Mouse (Mus musculus) small intestine, adult 2 months (tissue): ENCODE data around the gene Thsd7a. TPM values are rescaled to one million over a fixed set of nuclear protein-coding genes. Genes with fewer than 3 reads are reported as not detected.

Source experiments
- H3K27ac ChIP-seq: fragments of 200-500 bp; 2 replicates; pipeline ENCODE4 v1.5.1; 2012; ENCODE audit warnings: low read depth, low read length, control low read depth, inconsistent platforms; ENCODE audit not compliant: insufficient read depth
- H3K27me3 ChIP-seq: fragments of 200-500 bp; 2 replicates; pipeline ENCODE4 v1.6.1; 2012; ENCODE audit warnings: mild to moderate bottlenecking, moderate library complexity, low read length, inconsistent platforms; ENCODE audit not compliant: control insufficient read depth, insufficient read depth
- H3K36me3 ChIP-seq: fragments of 200-500 bp; 2 replicates; pipeline ENCODE4 v1.6.1; 2012; ENCODE audit warnings: mild to moderate bottlenecking, low read length, control low read depth, inconsistent platforms; ENCODE audit not compliant: control insufficient read depth, insufficient read depth
- H3K4me1 ChIP-seq: fragments of 200-500 bp; 2 replicates; pipeline ENCODE4 v1.6.1; 2012; ENCODE audit warnings: low read length, inconsistent platforms, mixed read lengths; ENCODE audit not compliant: control insufficient read depth, insufficient read depth, insufficient read length
- H3K4me3 ChIP-seq: fragments of 200-500 bp; 2 replicates; pipeline ENCODE4 v1.5.1; 2012; ENCODE audit warnings: low read depth, mild to moderate bottlenecking, control low read depth, inconsistent platforms, low read length, moderate library complexity
- CTCF ChIP-seq: fragments of 200-500 bp; IDR thresholded peaks from 2 replicates; pipeline ENCODE4 v1.5.1; 2012; ENCODE audit warnings: low read depth, mild to moderate bottlenecking, control low read depth, inconsistent platforms, low read length, moderate library complexity, mixed read lengths; ENCODE audit not compliant: insufficient replicate concordance, insufficient read length; ENCODE audit errors: extremely low read depth
- POLR2A ChIP-seq: fragments of 200-500 bp; IDR thresholded peaks from 2 replicates; pipeline ENCODE4 v1.6.1; 2012; ENCODE audit warnings: low read depth, mild to moderate bottlenecking, control low read depth, inconsistent platforms, low read length, moderate library complexity
- WGBS: fragments of 180-500 bp; shearing (Covaris S2); methylation state at CpG from one replicate; pipeline ENCODE4 v1.1.7; 2018; 5-methylcytosine and 5-hydroxymethylcytosine counted together
- polyA plus RNA-seq: library from polyadenylated mRNA; depleted of rRNA; stranded (reverse); fragments of >200 nt; gene quantifications from 2 replicates; pipeline ENCODE4 v1.2.3, GENCODE M21; 2012

The Thsd7a gene
- polyA plus RNA-seq, 1 experiment, result 1.8 TPM

DNA sequence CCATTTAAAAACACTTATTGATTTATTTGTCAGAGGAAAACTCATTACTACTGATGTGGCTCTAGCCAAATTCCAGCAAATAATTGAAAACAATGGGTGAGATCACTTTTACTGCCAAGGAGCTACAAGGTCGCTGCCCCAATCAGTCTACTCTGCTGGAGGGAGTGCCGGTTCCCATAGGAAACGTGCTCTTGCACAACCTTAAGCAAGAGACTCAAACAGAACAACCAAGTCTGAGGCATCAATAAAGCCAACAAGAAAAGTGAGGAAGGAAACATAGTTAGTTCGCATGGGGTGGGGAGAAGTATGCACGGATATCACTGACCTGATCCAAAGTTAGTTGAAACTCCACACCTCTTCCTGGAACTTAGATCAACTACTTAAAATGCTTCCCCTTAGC, 205.1 kb downstream of the Thsd7a start:
- Histone ChIP-seq H3K4me1 (no peaks in the 10 kb centered on the region), H3K36me3 (no peaks in the 10 kb centered on the region), H3K27me3 (no peaks in the 10 kb centered on the region), H3K4me3 (no peak overlapping the region), H3K27ac (no peak overlapping the region)
- no peak for TF ChIP-seq CTCF
- no peak for TF ChIP-seq POLR2A
- 27% methylated on average over 5 of the region's 5 CpGs for WGBS

DNA sequence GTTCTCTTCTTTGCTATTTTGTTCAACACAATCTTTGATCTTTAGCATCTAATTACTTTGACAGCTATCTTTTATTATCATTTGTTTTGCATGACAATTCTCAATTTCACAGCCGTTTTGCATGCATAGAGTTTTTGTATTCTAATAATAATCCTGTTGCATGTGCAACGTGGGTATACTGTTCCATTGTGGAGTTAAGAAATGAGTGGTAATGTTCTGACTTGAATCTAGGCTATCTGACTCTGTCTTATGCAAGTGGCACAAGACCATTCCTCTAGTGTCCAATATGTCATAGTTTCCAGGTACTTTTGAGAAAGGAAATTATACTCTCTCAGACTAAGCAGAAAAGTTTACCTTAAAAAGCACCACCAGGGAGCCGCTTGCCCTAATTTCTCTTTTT, 206.7 kb downstream of the Thsd7a start:
- Histone ChIP-seq H3K27me3 (no peaks in the 10 kb centered on the region), H3K27ac (no peak overlapping the region), H3K4me3 (no peak overlapping the region), H3K36me3 (no peaks in the 10 kb centered on the region), H3K4me1 (no peaks in the 10 kb centered on the region)
- no peak for TF ChIP-seq POLR2A
- TF ChIP-seq CTCF, result no peak
- 68% methylated on average over 3 of the region's 3 CpGs for WGBS

DNA sequence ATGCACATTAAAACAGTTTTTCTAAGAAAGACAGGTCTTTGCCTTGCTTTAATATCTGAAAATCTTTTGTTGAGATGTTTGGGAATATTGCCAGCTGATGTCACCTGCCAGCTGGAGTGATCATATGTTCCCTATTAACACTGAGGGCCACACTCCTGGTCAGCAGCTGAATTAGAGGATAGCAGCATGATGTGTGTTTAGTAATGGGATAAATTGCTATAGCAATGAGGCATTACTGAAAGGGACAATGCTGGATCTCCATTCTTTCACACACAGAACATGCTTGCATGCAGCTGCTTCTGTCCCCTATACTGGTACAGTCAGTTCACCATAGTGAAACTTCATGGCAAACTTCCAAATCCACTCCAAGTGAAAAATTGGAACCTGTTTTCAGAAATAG, 230.1 kb downstream of the Thsd7a start:
- no peak overlapping the region for H3K27ac ChIP-seq
- H3K4me3 ChIP-seq, result no peak overlapping the region
- H3K27me3 ChIP-seq, result no peaks in the 10 kb centered on the region
- TF ChIP-seq POLR2A, result no peak
- TF ChIP-seq CTCF, result no peak
- H3K4me1 ChIP-seq, result no peaks in the 10 kb centered on the region
- H3K36me3 ChIP-seq, result no peaks in the 10 kb centered on the region

- no peaks in the 10 kb centered on the region for H3K27me3 ChIP-seq
- 89% methylated on average over 9 of the region's 9 CpGs for WGBS
- no peaks in the 10 kb centered on the region for H3K36me3 ChIP-seq
- TF ChIP-seq CTCF (no peak), POLR2A (no peak)
- no peaks in the 10 kb centered on the region for H3K4me1 ChIP-seq
- H3K4me3 ChIP-seq, result no peak overlapping the region
- H3K27ac ChIP-seq, result no peak overlapping the region
Measured at GRCm38 (mm10) chr6:12518283-12518903, 230.8 kb downstream of the Thsd7a start.

- no peak for TF ChIP-seq CTCF
- no peak for TF ChIP-seq POLR2A
Measured at GRCm38 (mm10) chr6:12517726-12518125, 231.5 kb downstream of the Thsd7a start.

DNA sequence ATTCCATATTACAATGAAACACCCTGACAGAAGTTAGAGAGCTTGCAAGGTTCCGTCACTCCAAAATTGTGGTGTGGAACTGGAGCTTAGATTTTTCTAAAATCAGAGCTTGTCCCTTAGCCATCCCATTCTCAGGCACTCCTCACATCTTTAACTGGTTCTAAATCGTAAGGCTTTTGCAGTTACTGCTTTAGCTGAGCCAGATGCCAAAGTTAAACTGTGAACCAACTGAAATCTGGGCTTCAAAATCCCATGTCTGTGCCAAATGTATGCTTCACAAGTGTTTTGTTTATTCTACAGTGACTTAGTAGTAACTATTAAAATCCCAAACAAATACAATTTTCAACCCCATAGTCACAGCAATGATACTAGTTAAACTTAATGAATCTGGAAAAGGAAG, 242.3 kb downstream of the Thsd7a start:
- Histone ChIP-seq H3K36me3 (no peaks in the 10 kb centered on the region), H3K4me1 (no peaks in the 10 kb centered on the region), H3K4me3 (no peak overlapping the region), H3K27me3 (no peaks in the 10 kb centered on the region), H3K27ac (no peak overlapping the region)
- TF ChIP-seq POLR2A, result no peak
- TF ChIP-seq CTCF, result no peak
- WGBS, result 73% methylated on average over 2 of the region's 2 CpGs

More at GRCm38 (mm10) chr6:12517726-12518125, 231.5 kb downstream of the Thsd7a start:
- H3K4me3 ChIP-seq, result no peak overlapping the region
- no peak overlapping the region for H3K27ac ChIP-seq
- H3K4me1 ChIP-seq, result no peaks in the 10 kb centered on the region
- no peaks in the 10 kb centered on the region for H3K36me3 ChIP-seq
- H3K27me3 ChIP-seq, result no peaks in the 10 kb centered on the region

DNA sequence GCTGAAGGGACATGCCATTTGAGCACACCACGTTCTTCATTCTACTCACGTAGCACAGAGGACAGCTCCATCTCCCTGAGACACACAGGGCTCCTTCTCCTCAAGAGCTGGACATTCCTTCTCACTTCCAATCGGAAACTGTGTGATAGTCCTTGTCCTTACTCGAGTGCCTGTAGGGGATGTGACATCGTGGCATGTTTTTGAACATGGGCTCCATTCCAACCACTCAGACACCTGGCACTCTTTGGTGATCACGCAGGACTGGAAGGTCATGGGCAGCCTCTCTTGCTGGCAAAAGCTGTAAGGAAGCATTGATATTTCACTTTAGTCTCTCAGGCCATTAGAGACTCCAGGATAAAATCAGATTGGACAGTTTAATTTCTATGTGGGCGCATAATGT, 245.3 kb downstream of the Thsd7a start:
- 81% methylated on average over 7 of the region's 7 CpGs for WGBS
- Histone ChIP-seq H3K27ac (no peak overlapping the region), H3K4me3 (no peak overlapping the region), H3K36me3 (no peaks in the 10 kb centered on the region), H3K27me3 (no peaks in the 10 kb centered on the region), H3K4me1 (no peaks in the 10 kb centered on the region)
- no peak for TF ChIP-seq POLR2A
- no peak for TF ChIP-seq CTCF

DNA sequence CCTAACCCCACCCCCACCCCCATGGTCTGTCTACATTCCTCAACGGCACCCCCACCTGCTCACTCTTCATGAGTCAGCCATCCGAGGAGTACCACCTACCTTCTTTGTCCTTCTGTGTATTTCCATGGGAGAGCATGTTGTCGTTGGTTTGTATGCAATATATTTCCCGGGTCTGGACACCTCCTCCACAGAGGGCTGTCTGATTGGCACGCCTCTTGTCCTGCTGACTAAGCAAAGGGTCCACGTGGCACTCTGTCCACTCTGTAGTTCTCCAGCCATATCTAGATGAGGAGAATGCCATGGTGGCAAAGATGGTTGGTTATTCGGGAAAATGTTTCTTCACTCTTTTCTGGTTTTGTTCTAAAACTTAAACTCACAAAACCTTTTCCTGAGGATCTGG, 248.3 kb downstream of the Thsd7a start:
- Histone ChIP-seq H3K27ac (no peak overlapping the region), H3K4me1 (no peaks in the 10 kb centered on the region), H3K27me3 (no peaks in the 10 kb centered on the region), H3K36me3 (no peaks in the 10 kb centered on the region), H3K4me3 (no peak overlapping the region)
- no peak for TF ChIP-seq POLR2A
- 78% methylated on average over 7 of the region's 7 CpGs for WGBS
